Mouse (Mus musculus) T-cell, adult 2 months (primary cell): ENCODE measurements around the gene Prpsap1.

Source experiments
- DNase-seq: peaks from one replicate; pipeline ENCODE4 v3.0.0; 2022; ENCODE audit warnings: low spot score

Prpsap1 gene

DNA sequence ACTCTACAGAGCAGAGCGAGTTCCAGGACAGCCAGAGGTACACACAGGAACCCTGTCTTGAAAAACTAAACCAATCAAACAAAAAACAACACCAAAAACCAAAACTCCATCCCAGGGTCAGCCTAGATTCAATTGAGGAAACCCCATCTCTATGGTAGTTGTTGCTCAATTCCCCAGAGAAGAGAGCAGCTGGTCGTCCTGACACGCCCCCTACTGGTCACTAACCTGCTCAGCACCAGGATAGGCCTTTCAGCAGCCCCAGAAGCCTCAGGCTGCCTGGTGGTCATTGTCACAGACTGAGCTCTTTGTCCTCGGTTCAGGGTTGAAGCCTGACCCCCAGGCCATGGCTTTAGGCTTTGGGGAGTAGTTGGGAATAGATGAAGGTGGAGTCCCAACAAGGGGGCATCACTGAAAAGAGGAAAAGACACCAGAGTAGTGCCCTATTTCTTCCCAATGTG is at the start of gene Prpsap1:
Gene Prpsap1, minus strand, starts transcription at position 408 of the 458 bp plus-strand sequence.
- DNase-seq = peak; percentile 36

DNA sequence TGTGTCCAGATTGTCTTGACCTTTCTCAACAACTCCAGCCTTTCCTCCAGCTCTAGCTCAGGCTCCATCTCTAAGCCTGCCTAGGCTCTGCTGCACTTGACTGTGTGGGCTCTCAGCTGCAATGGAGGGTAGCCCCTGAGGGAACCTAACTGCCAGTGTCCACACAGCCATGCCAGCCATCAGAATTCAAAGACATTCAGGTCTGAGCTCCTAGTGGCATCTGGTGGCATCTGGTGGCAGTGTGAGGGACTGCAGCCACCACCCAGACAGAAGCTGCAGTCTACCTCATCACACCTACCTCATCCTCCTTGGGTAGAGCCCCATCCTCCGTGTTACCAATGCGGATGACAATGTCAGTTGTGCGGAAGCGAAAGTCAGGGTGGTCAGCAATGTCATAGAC is 49.1 kb upstream of the Prpsap1 start:
- DNase-seq = no peak

DNA sequence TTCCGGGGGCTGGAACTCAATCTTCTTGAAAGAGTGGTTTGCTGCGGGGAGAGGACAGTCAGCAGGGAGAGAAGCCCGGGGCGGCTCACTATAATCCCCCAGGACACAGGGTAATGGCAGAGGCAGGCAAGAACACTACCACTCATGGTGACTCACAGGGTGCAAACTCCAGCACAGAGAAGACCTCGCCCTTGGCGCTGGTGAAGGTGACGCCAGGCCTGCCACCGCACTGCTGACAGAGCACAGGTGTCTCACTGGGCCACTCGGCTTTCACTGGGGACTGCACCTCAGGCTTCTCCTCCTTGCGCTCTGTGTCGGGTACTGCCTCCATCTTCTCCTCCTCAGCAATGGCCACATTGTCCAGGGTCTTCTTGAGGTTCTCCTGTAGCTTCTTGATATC is 47.2 kb upstream of the Prpsap1 start:
- DNase-seq = no peak

DNA sequence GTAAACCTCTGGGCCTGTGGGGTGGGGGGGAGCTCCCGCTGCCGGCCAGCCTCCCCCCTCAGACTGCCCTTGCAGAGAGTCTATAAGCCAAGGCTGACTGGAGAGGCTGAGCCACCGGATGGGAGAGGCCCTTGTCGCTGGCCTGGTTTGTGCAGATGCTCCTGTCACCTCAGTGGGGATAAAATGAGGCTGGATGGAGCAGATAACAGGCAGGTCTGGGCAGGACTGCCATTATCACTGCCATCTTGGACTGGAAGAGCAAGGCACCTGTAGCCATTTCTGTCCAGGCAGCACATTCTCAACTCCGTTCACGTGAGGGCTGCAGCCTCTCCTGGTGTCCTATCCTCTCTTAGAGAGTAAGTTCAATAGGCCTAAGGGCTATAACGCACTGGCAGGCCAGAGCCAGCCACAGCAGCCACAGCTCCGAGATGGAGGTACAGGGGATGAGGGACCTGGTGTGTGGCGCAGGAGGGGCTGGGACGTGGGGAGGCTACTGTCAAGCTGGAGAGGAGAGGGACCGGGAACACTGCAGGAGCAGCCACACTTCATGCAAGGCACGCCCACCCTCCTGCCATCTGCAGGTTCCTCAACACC is 44.2 kb upstream of the Prpsap1 start:
- DNase-seq = no peak

GRCm38 (mm10) chr11:116537388-116537787 is 43.4 kb upstream of the Prpsap1 start:
- DNase-seq = no peak

DNA sequence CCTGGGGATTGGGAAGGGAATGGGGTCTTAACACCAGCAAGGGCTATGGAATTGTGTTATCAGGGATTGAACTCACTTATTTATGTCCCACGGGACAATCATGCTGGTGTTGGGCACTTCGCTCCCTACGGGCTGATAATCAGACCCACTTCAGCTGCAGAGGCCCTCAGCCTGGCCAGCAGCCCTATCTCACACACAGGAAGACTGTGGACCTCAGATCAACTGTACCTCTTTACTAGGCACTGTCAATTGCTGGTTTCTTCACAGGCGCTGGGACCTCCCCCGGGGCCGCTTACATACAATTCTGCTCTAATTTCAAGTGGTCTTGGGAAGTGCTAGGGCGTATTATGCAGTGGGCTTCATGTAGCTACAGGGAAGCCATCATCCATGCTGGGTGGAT is 42.7 kb upstream of the Prpsap1 start:
- no peak for DNase-seq

- peak; percentile 21 for DNase-seq
Measured at GRCm38 (mm10) chr11:116534154-116534865, 40.3 kb upstream of the Prpsap1 start.

DNA sequence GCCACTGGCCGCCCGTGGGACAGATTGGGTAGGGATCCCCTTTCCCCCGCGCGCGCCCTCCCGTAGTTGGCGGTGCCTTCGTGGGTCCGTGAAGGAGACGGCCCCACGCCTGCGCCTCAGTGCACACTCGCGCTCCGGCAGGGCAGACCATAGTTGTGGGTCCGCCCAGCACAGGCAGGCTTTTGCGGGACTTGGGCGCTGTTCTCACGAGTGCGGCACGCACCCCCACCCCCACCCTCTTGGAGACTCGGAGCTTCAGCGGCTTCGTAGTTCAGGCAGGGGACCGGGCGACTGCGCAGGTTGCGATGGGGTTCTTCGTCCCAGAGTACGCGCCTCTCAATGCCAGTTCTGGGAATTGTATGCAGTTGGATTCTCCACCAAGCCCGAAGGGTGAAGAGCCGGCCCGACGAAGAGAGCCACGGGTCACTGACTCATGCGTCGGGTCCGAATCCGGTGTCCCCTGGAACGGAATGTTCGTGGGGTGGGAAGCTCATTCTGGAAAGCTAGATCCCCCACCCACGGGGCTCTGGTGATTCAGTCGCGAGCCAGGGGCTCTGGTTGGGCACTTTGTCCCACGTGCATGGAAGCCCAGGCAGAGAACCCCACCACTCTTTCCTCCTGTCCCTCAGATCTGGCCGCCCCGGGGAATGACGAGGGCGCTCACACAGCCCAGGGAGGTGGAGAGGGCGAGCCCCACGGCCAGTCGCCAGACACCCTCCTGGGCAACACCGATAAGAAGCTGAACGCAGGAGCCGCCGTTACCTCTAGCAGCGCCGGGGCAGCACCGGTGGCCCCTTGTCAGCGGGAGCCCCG is 39.5 kb upstream of the Prpsap1 start:
- no peak for DNase-seq

DNA sequence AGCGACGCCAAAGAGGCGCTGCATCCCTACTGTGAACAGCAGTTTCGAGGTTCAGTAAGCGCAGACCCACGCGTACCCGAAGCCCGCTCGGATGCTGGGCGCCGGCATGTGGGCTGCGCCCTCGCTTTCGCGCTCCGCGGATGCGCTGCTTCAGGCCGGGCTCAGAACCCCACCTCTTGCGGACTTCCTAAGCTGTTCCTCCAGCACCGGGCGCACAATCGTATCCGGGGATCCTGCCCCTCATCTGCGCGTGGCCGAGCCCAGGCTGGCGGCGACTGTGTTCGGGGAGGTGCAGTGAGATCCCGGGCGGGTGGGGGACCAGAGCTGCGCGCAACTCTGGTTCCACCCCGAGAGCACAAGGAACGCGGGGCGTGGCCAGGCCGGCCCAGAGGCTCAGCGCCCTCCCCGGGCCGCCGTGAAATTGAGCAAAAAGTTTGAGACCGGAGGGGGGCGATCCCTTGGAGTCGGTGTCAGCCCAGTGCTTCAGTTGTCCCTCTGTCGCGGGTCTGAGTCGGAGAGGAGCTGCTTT is 38.9 kb upstream of the Prpsap1 start:
- peak; percentile 24 for DNase-seq

GRCm38 (mm10) chr11:116532262-116532809 is 38.3 kb upstream of the Prpsap1 start:
- no peak for DNase-seq

GRCm38 (mm10) chr11:116531371-116532191 is 37.6 kb upstream of the Prpsap1 start:
- DNase-seq = no peak

- no peak for DNase-seq
Measured at GRCm38 (mm10) chr11:116530187-116531147, 36.5 kb upstream of the Prpsap1 start, which contains the start of gene Sphk1. Gene Sphk1 (plus strand): TSS chr11:116530925.

DNA sequence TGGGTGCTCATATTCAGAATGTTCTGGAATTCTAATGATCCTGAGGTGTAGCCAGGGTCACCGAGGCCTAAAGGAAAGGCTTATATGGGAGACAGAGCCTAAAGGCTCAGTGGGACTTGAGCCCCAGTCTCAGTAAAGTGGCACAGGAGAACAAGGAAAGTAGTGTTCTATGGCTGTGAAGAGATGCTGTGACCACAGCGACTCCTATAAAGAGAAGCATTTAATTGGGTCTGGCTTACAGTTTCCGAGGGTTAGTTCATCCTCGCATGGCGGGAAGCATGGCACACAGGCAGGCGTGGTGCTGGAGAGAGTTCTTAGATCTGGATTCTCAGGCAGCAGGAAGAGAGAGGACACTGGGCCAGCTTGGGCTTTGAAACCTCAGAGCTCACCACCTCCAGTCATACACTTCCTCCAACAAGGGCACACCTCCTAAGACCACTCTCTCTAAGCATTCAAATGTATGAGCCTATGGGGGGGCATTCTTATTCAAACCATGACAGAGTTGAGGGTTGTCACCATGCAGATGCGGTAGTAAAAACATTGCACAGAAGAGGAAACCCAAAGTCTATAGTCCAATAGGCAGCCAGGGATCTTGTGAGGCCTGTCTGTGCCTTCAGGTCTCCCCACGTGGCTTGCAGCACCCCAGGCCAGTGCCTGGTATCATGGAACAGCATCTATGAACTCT is 34.8 kb upstream of the Prpsap1 start:
- DNase-seq = no peak

- no peak for DNase-seq
Measured at GRCm38 (mm10) chr11:116523699-116524189, 29.7 kb upstream of the Prpsap1 start.

DNA sequence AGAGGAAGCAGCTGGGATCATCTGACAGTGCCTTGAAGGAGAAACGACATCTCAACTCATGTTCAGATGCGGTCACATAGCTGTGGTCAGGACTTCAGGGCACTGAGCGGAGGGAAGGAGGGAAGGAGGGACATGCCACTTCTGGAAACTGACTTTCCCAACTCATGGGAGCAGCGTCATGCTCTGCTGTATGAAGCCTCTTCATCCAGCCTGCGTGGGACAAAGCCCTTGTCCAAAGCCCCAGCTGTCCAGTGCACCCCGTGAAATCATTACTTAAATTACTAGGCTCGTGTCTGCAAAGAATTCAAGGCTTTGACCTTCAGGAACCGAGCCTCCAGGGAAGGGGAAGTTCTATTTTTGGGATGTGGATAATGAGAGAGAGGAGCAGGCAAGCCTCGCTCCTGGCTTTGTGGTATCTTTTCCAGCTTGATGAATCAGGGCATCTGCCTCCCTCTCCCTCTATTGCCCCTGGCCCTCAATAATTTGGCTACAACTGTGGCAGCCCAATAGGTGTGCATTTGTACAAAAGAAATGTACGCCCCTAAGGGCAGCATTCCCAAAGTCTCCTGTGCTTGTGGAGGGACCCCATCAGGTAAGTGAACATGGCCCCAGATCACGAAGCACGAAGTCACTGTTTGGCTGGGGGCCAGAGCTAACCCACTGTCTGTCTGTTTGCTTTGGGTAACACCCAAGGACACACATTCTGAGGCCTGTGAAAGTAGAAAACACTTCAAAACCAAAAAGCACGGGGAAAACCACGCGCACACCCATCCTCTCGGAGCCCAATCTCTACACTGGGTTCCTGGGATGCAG is 29.1 kb upstream of the Prpsap1 start:
- no peak for DNase-seq

- DNase-seq = no peak
Measured at GRCm38 (mm10) chr11:116522046-116522445, 28.0 kb upstream of the Prpsap1 start.

- DNase-seq = no peak
Measured at GRCm38 (mm10) chr11:116521143-116521542, 27.1 kb upstream of the Prpsap1 start.

DNA sequence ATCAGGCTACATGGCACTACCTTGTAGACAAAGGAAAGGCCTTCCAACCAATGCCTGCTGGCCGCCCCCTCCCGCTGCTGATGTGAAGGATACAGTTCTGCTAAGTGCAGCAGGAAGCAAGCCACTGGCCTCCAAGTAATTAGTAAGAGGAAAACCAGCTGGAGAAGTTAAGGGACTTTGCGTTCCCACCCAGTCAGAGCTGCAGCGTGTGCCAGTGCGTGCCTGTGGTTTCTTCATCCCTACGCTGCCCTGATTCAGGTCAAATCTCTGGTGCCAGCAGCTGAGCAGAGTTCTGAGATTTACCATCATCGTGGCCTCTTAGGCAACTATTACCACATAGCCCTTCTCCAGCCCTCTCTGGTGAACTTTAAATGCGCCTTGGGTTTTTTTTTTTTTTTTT is 24.5 kb upstream of the Prpsap1 start:
- DNase-seq = no peak
